Mouse (Mus musculus) CH12.LX (cell line): ENCODE results near the gene Fbxl22. TPM values are rescaled to one million over a fixed set of nuclear protein-coding genes. Genes with fewer than 3 reads are reported as not detected.

Source experiments
- DNase-seq: peaks from one replicate; pipeline ENCODE4 v3.0.0-alpha.2; 2013; ENCODE audit errors: extremely low read depth
- H3K27ac ChIP-seq: 2 replicates; pipeline ENCODE4 v1.5.1; 2012; ENCODE audit warnings: low read depth, mild to moderate bottlenecking, control low read depth, moderate library complexity; ENCODE audit not compliant: insufficient read depth
- H3K27me3 ChIP-seq: replicated peaks from 2 replicates; pipeline ENCODE3; 2012; ENCODE audit warnings: inconsistent platforms
- H3K36me3 ChIP-seq, 2 experiments: replicated peaks in 1 of 2; 2 replicates each; pipeline versions ENCODE3 to v1.6.1; 2012; ENCODE audit warnings: inconsistent platforms in 1 of 2, low read length in 1 of 2, mild to moderate bottlenecking in 1 of 2, mixed read lengths in 1 of 2, moderate library complexity in 1 of 2; ENCODE audit not compliant: control insufficient read depth in 1 of 2, insufficient read depth in 1 of 2
- H3K4me1 ChIP-seq, 2 experiments: 2 replicates each; pipeline ENCODE4 v1.6.1; 2012; ENCODE audit warnings: inconsistent platforms in 1 of 2, moderate library complexity in 1 of 2; ENCODE audit not compliant: insufficient read depth in 2 of 2, control insufficient read depth in 1 of 2
- H3K4me2 ChIP-seq: 2 replicates; pipeline ENCODE4 v1.6.1; 2012; ENCODE audit warnings: low read depth, mild to moderate bottlenecking, control low read depth; ENCODE audit not compliant: poor library complexity, insufficient read depth, severe bottlenecking
- H3K4me3 ChIP-seq, 3 experiments: fragments of 150-350 bp in 1 of 3; sonication (generic) in 1 of 3; replicated peaks in 1 of 3; 2 replicates each; pipeline versions ENCODE3 to v1.5.1; 2011 to 2012; ENCODE audit warnings: low read depth in 2 of 3, low read length in 2 of 3, mild to moderate bottlenecking in 2 of 3, moderate library complexity in 2 of 3, control low read depth in 1 of 3, improper control_type of control experiment in 1 of 3, inconsistent platforms in 1 of 3, mixed read lengths in 1 of 3; ENCODE audit not compliant: poor library complexity in 1 of 3
- H3K79me2 ChIP-seq: replicated peaks from 2 replicates; pipeline ENCODE4 v1.6.1; 2012; ENCODE audit warnings: mild to moderate bottlenecking, moderate library complexity; ENCODE audit not compliant: control insufficient read depth, poor library complexity, insufficient read depth, severe bottlenecking; ENCODE audit errors: extremely low read depth
- H3K9ac ChIP-seq: 2 replicates; pipeline ENCODE4 v1.6.1; 2012; ENCODE audit warnings: low read depth, mild to moderate bottlenecking, control low read depth, moderate library complexity; ENCODE audit not compliant: insufficient read depth
- H3K9me3 ChIP-seq: replicated peaks from 2 replicates; pipeline ENCODE3; 2012; ENCODE audit warnings: low read length, inconsistent platforms, mixed read lengths
- CHD1 ChIP-seq: IDR thresholded peaks from 2 replicates; pipeline ENCODE4 v1.6.1; 2012; ENCODE audit warnings: low read depth, low read length, improper control_type of control experiment, inconsistent platforms
- CTCF ChIP-seq, 2 experiments: IDR thresholded peaks in 1 of 2; conservative IDR thresholded peaks in 1 of 2; 2 replicates each; pipeline ENCODE4 v1.5.1; 2011 to 2012; ENCODE audit warnings: low read depth in 2 of 2, low read length in 2 of 2, improper control_type of control experiment in 1 of 2, inconsistent platforms in 1 of 2, mild to moderate bottlenecking in 1 of 2, moderate library complexity in 1 of 2
- E2F4 ChIP-seq: IDR thresholded peaks from 2 replicates; pipeline ENCODE4 v1.6.1; 2011; ENCODE audit warnings: low read depth, low read length, improper control_type of control experiment; ENCODE audit not compliant: insufficient replicate concordance
- EP300 ChIP-seq: IDR thresholded peaks from 2 replicates; pipeline ENCODE4 v1.6.1; 2011; ENCODE audit warnings: low read length, improper control_type of control experiment
- ETS1 ChIP-seq: conservative IDR thresholded peaks from 2 replicates; pipeline ENCODE4 v1.6.1; 2012; ENCODE audit warnings: low read depth, mild to moderate bottlenecking, inconsistent platforms, low read length, improper control_type of control experiment, moderate library complexity
- GABPA ChIP-seq: IDR thresholded peaks from 2 replicates; pipeline ENCODE4 v1.6.1; 2012; ENCODE audit warnings: low read depth, low read length, improper control_type of control experiment, inconsistent platforms; ENCODE audit not compliant: insufficient replicate concordance
- IRF4 ChIP-seq: IDR thresholded peaks from 2 replicates; pipeline ENCODE4 v1.6.1; 2014; ENCODE audit warnings: low read depth, mild to moderate bottlenecking, inconsistent platforms, low read length, improper control_type of control experiment
- JUN ChIP-seq: IDR thresholded peaks from 2 replicates; pipeline ENCODE4 v1.6.1; 2011; ENCODE audit warnings: low read depth, mild to moderate bottlenecking, low read length, improper control_type of control experiment, moderate library complexity; ENCODE audit not compliant: insufficient read depth
- JUND ChIP-seq: conservative IDR thresholded peaks from 2 replicates; pipeline ENCODE4 v1.6.1; 2011; ENCODE audit warnings: low read depth, low read length, improper control_type of control experiment
- MAFK ChIP-seq: IDR thresholded peaks from 2 replicates; pipeline ENCODE4 v1.6.1; 2011; ENCODE audit warnings: low read length, improper control_type of control experiment; ENCODE audit not compliant: insufficient replicate concordance
- MEF2A ChIP-seq: IDR thresholded peaks from 2 replicates; pipeline ENCODE4 v1.6.1; 2014; ENCODE audit warnings: low read depth, mild to moderate bottlenecking, inconsistent platforms, low read length, improper control_type of control experiment, borderline replicate concordance
- MXI1 ChIP-seq: IDR thresholded peaks from 2 replicates; pipeline ENCODE4 v1.6.1; 2011; ENCODE audit warnings: mild to moderate bottlenecking, low read depth, low read length, improper control_type of control experiment
- NELFE ChIP-seq: IDR thresholded peaks from 2 replicates; pipeline ENCODE4 v1.6.1; 2011; ENCODE audit warnings: low read depth, low read length, improper control_type of control experiment
- PAX5 ChIP-seq: IDR thresholded peaks from 2 replicates; pipeline ENCODE4 v1.6.1; 2012; ENCODE audit warnings: low read length, inconsistent platforms, mixed read lengths
- RAD21 ChIP-seq: IDR thresholded peaks from 2 replicates; pipeline ENCODE4 v1.6.1; 2011; ENCODE audit warnings: low read depth, mild to moderate bottlenecking, low read length, improper control_type of control experiment, moderate library complexity
- TCF12 ChIP-seq: IDR thresholded peaks from 2 replicates; pipeline ENCODE4 v1.6.1; 2014; ENCODE audit warnings: low read depth, mild to moderate bottlenecking, inconsistent platforms, low read length, improper control_type of control experiment
- UBTF ChIP-seq: IDR thresholded peaks from 2 replicates; pipeline ENCODE4 v1.6.1; 2012; ENCODE audit warnings: low read depth, mild to moderate bottlenecking, inconsistent platforms, low read length, improper control_type of control experiment, moderate library complexity
- USF1 ChIP-seq: IDR thresholded peaks from 2 replicates; pipeline ENCODE4 v1.6.1; 2014; ENCODE audit warnings: low read depth, mild to moderate bottlenecking, inconsistent platforms, low read length, improper control_type of control experiment
- USF2 ChIP-seq: conservative IDR thresholded peaks from 2 replicates; pipeline ENCODE4 v1.6.1; 2011; ENCODE audit warnings: low read depth, low read length, improper control_type of control experiment
- ZKSCAN1 ChIP-seq: IDR thresholded peaks from 2 replicates; pipeline ENCODE4 v1.6.1; 2012; ENCODE audit warnings: low read depth, inconsistent platforms, low read length, improper control_type of control experiment, borderline replicate concordance
- ZMIZ1 ChIP-seq: IDR thresholded peaks from 2 replicates; pipeline ENCODE4 v1.6.1; 2012; ENCODE audit warnings: low read depth, mild to moderate bottlenecking, inconsistent platforms, low read length, improper control_type of control experiment
- dilution Hi-C: fragments of 300-500 bp; cut with MboI; formaldehyde crosslinking; loops from 2 replicates; pipeline ENCODE4 v1.14.3; 2020; ENCODE audit warnings: low sequenced_read_pairs; ENCODE audit not compliant: extremely low pct_unique_long_range_greater_than_20kb, extremely low pct_ligation_motif_present
- in situ Hi-C: fragments of 300-500 bp; cut with MboI; formaldehyde crosslinking; loops from 3 replicates; pipeline ENCODE4 v1.14.3; 2019; ENCODE audit warnings: low sequenced_read_pairs, low pct_ligation_motif_present, low pct_unique_long_range_greater_than_20kb, mixed read lengths
- polyA plus RNA-seq: library from polyadenylated mRNA; unstranded; fragments of >175 nt; gene quantifications from 2 replicates; pipeline ENCODE4 v1.2.1, GENCODE M21; 2012; ENCODE audit warnings: low read depth; ENCODE audit not compliant: insufficient read length
- total RNA-seq, 2 experiments: library from RNA; depleted of rRNA; stranded (reverse); fragments of 300-350 nt in 1 of 2; fragments of >200 nt in 1 of 2; gene quantifications; 2 replicates each; pipeline ENCODE4 v1.2.3; 2012 to 2014

The Fbxl22 gene
- total and polyA plus RNA-seq, 3 experiments = 0.19 to 0.34 (median 0.21) TPM

DNA sequence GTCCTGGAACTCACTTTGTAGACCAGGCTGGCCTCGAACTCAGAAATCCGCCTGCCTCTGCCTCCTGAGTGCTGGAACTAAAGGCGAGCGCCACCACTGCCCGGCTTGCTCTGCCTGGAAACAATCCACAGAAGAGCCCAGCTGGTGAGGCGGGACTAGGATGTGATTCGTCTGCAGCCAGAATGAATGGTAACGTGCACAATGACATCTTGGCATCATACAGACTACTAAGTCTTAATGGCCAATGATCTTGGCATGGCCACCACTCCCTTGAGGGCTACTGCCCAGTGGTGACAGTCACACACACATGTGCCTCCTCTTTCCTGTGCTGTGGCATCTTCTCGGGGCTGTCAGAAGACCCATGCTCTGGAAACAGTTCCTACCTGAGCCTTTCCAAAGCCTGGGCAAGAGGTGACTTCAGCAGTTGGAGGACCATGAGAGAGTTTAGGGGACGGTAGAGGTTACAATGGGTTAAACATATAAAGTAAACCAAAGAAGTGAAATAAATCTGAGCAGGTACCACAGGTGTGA is 1.4 kb upstream of the Fbxl22 start:
- H3K27me3 ChIP-seq = no peaks in the 10 kb centered on the region
- H3K9ac ChIP-seq = no peak overlapping the region
- peaks cover 13 to 40% of the 10 kb centered on the region in 2 experiments for H3K4me1 ChIP-seq
- H3K4me3 ChIP-seq = no peak overlapping the region
- H3K79me2 ChIP-seq = no peaks in the 10 kb centered on the region
- H3K4me2 ChIP-seq = no peak overlapping the region
- TF ChIP-seq USF1 = no peak
- no peak for TF ChIP-seq ETS1
- TF ChIP-seq TCF12 = no peak
- TF ChIP-seq EP300 = no peak
- no peak for TF ChIP-seq JUN
- no peak for TF ChIP-seq MXI1
- TF ChIP-seq IRF4 = no peak
- no peak for TF ChIP-seq NELFE
- no peak for TF ChIP-seq CTCF (conservative IDR thresholded peaks at IDR 0.05 in 1 of 2, IDR thresholded peaks at IDR 0.05 in 1 of 2; ENCODE audit: low read depth in 2 of 2, low read length in 2 of 2)
- no peak for TF ChIP-seq E2F4
- TF ChIP-seq GABPA = no peak
- no peak for TF ChIP-seq PAX5
- TF ChIP-seq ZMIZ1 = no peak
- TF ChIP-seq, all 38 proteins: peak for 0
- dilution Hi-C loops (no loop called here), in situ Hi-C loops (loop anchor here (10.0 to 25.0 kb wide), 4 partner anchors 189 to 472 kb away; partner anchors contain the start of genes Aph1b, Ciao2a, Gm10647 and Lactb)
- Histone ChIP-seq H3K9me3 (no peaks in the 10 kb centered on the region), H3K27ac (no peak overlapping the region), H3K36me3 (peaks cover 40 to 70% of the 10 kb centered on the region in 2 experiments)
- DNase-seq = no peak

DNA sequence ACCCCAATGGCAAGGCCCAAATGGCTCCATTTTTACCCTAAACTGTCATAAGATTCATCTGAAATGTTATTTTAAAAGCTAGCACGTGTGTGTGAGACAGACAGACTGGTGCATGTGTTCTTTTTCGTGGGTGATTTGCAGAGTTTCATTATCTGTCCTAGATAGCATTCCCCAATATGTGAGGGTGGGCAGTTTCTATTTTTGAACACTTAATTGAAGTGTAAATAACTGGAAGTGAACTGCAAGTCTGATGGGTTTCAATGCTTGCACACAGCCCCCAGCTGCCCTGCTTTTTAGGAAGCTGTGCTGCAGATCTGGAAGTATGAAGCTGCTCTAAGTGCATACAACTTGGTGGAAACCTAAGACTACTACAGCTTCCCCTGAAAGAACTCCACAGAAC is 722 bp upstream of the Fbxl22 start:
- Histone ChIP-seq H3K9ac (no peak overlapping the region), H3K79me2 (no peaks in the 10 kb centered on the region), H3K9me3 (no peaks in the 10 kb centered on the region), H3K4me3 (no peak overlapping the region), H3K27me3 (no peaks in the 10 kb centered on the region), H3K27ac (no peak overlapping the region), H3K4me2 (no peak overlapping the region), H3K4me1 (peaks cover 19 to 46% of the 10 kb centered on the region in 2 experiments), H3K36me3 (peaks cover 37 to 65% of the 10 kb centered on the region in 2 experiments)
- TF ChIP-seq MAFK (no peak), E2F4 (no peak), ZKSCAN1 (no peak), JUND (no peak), TCF12 (no peak), GABPA (no peak), UBTF (no peak), USF2 (no peak), NELFE (no peak), CHD1 (no peak), RAD21 (no peak), MXI1 (no peak), MEF2A (no peak)
- DNase-seq = no peak
- dilution Hi-C loops = no loop called here
- in situ Hi-C loops = loop anchor here (10.0 to 25.0 kb wide), 4 partner anchors 190 to 472 kb away; partner anchors contain the start of genes Aph1b, Ciao2a, Gm10647 and Lactb
